Mouse (Mus musculus): ENCODE results near the gene Tmem167b.
"Not testable (repeated sequence)": the region's sequence is repeated elsewhere in the genome, so short reads cannot be mapped to it uniquely, and the experiment has no call there.

Tmem167b gene

DNA sequence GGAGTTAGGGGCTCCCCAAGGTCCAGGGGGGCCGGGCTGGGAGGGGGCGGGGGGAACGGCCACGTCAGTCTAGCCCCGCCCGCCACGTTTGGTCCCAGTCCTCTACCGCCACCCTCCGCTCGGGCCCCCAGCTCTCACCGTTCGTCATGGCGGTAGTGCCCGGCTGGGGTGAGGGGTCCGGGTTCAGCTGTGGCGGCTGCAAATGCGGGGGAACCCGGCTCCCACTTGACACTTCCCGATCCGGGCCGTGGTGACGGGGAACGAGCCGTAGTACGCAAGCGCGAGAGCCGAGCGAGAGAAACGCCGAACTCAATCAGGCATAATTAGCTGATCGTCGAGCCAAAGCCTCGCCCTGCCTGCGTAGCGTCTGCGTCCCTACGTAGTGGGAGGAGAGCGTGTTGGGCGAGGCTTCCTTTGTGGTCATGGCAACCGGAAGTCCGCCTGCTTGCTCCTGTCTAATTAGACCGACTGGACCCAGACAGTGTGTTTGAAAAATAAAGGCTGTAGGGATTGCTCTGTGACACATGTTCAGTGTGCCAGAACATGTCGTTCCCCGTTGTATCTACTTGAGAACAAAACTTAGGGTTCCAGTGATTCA, at the start of gene Tmem167b:
Tmem167b (minus strand) TSS at position 334 of the 598 bp plus-strand sequence.
- peak; percentile 99 for DNase-seq

- peak; percentile 6 for DNase-seq
Observed at GRCm38 (mm10) chr3:108608906-108609305, 46.6 kb upstream of the Tmem167b start.

GRCm38 (mm10) chr3:108591530-108592522, 29.6 kb upstream of the Tmem167b start:
- DNase-seq = peak; percentile 12

DNA sequence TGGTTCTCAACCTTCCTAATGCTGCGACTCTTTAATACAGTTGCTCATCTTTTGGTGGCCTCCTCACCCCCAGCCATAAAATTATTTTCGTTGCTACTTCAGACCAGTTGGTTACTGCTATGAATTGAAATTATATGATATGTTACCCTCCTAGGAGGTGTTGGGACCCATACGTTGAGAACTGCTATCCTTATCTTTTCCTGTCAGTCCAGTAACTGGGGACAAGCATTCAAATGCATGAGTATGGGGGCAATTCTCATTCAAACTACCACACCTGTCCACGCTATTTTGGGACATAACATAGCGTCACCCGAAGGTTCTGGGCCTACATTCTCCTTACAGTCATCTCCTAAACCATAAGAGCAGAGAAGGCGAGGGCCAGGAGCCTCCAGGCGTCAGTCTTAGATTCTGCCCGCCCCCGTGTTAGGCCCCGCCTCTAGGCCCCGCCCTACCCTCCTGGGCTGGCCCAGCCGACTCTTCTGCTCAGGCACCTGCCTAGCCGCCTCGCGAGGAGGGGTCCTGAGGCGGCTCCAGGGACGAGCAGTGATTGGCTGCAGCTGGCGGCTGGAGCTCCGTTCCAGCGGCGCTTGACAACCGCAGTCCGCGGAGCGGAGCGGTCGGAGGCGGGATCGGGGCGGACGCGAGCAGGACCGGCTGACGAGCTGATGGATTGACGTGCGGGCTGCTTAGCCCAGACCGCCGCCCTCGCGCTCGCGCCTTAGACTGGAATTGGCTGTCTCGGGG, 28.7 kb upstream of the Tmem167b start, which contains the start of gene Wdr47:
Wdr47 (plus strand) TSS at position 494 of the 744 bp plus-strand sequence.
- peak; percentile 98 for DNase-seq

DNA sequence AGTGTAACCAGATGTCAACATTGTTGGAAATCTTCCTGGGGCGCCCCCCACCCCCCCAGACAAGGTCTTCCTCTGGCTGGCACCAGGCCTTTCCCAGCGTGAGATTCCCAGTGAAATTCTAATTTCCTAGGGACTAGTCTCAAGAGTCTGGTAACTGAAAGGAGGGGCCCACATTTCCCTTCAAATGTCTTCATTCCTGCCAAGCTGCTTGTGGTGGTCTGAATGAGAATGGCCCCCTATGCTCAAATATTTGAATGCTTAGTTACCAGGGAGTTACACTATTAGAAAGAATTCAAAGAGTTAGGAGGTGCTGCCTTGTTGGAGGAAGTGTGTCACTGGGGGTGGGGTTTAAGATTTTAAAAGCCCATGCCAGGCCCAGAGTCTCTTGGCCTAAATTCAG, 26.2 kb upstream of the Tmem167b start:
- DNase-seq = no peak

DNA sequence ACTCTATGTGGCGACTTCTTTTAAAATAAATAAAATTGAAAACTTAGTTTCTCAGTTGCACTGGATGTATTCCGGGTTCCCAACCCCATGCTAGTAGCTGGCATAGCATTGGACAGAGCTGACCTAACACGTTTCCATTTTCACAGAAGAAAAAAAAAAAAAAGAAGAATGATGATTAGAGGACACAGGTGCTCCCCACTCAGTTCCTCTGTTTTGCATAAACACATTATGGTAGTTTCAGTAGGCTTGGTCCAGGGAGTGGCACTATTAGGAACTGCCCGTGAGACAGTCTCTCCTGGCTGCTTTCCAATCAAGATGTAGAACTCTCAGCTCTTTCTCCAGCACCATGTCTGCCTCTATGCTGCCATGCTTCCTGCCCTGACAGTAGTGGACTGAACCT, 22.3 kb upstream of the Tmem167b start:
- no peak for DNase-seq

- no peak for DNase-seq
Observed at GRCm38 (mm10) chr3:108574018-108574417, 11.8 kb upstream of the Tmem167b start.

- DNase-seq = no peak
Observed at GRCm38 (mm10) chr3:108572309-108573010, 10.2 kb upstream of the Tmem167b start.

GRCm38 (mm10) chr3:108571443-108572294, 9.4 kb upstream of the Tmem167b start, which contains the start of gene Taf13:
Taf13 (plus strand) TSS chr3:108571698.
- peak; percentile 98 for DNase-seq

GRCm38 (mm10) chr3:108570813-108571212, 8.5 kb upstream of the Tmem167b start:
- no peak for DNase-seq

- DNase-seq = not testable (repeated sequence)
Observed at GRCm38 (mm10) chr3:108569636-108570035, 7.4 kb upstream of the Tmem167b start.

GRCm38 (mm10) chr3:108567990-108568877, 6.0 kb upstream of the Tmem167b start:
- DNase-seq = no peak

DNA sequence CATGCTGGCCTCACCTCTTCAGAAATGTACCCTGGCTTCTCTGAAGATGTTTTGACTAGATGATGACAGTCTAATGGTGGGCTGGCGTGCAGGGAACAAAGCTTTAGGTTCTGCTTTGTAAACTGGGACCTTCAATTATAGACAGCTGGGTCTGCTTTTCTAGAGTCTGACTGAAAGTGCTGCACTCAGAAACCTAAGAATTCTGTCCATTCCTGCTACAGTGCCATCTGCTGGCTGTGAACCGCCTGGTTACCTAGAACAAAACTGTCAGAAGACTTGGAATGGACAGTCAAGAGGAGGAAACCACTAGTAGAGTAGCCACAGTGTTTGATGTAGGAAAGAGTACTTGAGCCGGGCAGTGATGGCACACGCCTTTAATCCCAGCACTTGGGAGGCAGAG, 1.0 kb upstream of the Tmem167b start:
- peak; percentile 95 for DNase-seq

DNA sequence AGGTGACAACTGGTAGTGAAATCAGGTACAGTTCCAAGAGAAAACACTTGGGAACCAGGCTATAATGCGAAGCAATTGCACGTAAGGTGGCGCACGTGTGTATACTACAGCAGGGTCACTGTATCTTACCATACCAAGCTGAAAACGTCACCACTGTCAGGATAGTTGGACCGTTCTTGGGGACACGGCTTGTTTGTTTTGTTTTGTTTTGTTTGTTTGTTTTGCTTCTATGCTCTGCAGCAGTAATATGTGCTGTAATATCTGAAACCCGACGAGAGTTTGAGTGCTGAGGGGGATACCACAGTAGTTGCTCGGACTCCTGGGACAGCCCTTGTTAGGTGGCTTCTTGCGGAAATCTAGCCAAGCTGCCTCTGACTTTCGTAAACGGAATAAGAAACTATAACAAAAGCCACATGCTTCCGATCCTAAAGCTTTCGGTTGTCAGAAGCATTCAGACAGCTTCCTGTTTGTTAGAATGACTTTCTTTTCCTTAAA, 558 bp upstream of the Tmem167b start:
- peak; percentile 56 for DNase-seq

- DNase-seq = no peak
Observed at GRCm38 (mm10) chr3:108557888-108558287, 4.4 kb downstream of the Tmem167b start.

DNA sequence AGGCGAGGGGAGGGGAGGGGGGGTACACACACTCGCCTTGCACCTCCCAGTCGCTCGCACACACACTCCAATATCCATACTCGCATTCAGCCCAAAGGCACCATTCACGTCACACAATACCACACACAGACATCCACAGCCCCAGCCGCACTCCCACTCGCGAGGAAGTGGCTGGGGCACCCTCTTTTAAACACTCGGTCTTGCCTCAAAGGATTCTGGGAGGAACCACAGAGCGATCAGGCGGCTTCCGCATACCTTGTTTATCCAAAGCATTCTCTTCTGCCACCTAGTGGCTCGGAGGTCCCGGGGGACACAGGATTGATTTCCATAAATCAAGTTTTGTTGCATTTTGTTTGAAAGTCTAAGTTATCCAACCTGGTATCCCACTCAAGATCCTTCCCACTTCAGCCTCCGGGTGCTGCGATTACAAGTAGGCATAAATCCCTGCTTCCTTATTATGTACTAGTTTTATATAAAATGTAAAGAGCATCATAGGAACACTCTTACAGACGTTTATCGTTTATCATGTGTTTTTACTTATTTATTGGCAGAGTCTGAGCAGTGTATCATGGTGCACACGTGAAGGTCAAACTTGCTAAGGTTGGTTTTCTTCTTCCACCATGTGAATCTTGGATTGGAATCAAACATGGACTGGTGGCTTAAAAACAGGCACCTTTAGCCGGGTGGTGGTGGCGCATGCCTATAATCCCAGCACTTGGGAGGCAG, 7.5 kb downstream of the Tmem167b start:
- DNase-seq = peak; percentile 97

DNA sequence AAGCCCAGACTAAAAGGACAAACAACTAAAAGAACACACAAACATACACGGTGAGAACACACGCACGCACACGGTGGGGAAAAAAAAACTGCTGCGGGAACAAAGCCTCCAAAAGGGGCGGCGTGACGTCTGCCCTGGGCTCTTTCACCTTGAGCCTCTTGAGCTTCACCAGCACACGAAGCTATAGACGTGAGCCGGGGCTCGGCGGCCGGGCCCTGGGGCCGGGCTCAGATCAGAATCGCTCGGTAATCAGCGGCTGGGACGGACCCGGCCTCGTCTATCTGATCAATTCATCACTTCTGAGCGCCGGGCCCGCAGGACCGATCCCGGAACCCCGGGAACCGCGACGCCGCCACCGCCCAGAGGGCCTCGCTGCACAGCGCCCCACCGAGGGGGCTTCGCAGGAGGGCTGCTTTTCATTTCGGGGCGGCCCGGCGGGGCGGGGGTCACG, 8.1 kb downstream of the Tmem167b start:
- peak; percentile 20 for DNase-seq

- DNase-seq = no peak
Observed at GRCm38 (mm10) chr3:108542299-108542698, 20.0 kb downstream of the Tmem167b start.

GRCm38 (mm10) chr3:108537303-108537702, 25.0 kb downstream of the Tmem167b start:
- peak; percentile 94 for DNase-seq

Data from lung, postnatal 36 days (tissue).